Mouse (Mus musculus) heart, embryonic 13.5 days (tissue): ENCODE results near the gene Lsm2. TPM values are rescaled to one million over a fixed set of nuclear protein-coding genes. Genes with fewer than 3 reads are reported as not detected.
"Not testable (repeated sequence)": the region's sequence is repeated elsewhere in the genome, so short reads cannot be mapped to it uniquely, and the experiment has no call there.

Experiments
- ATAC-seq: fragments of 200-750 bp; cut with Nextera tagmentation; 2 replicates; pipeline ENCODE4 v1.8.0; 2017; ENCODE audit warnings: moderate TSS enrichment; ENCODE audit not compliant: insufficient number of reproducible peaks, low FRiP score, low TSS enrichment; ENCODE audit errors: extremely low read depth
- H3K27ac ChIP-seq: fragments of 300-500 bp; sonication (generic); replicated peaks from 2 replicates; pipeline ENCODE4 v1.5.1; 2015; ENCODE audit warnings: moderate library complexity, mild to moderate bottlenecking, inconsistent platforms
- H3K27me3 ChIP-seq: fragments of 300-500 bp; sonication (generic); replicated peaks from 2 replicates; pipeline ENCODE4 v1.6.1; 2015; ENCODE audit warnings: mild to moderate bottlenecking, inconsistent platforms
- H3K36me3 ChIP-seq: fragments of 300-500 bp; sonication (generic); 2 replicates; pipeline ENCODE4 v1.6.1; 2015; ENCODE audit warnings: mild to moderate bottlenecking, inconsistent platforms
- H3K4me1 ChIP-seq: fragments of 300-500 bp; sonication (generic); 2 replicates; pipeline ENCODE4 v1.6.1; 2015; ENCODE audit warnings: inconsistent platforms
- H3K4me2 ChIP-seq: fragments of 300-500 bp; sonication (generic); 2 replicates; pipeline ENCODE4 v1.6.1; 2015; ENCODE audit warnings: inconsistent platforms, mild to moderate bottlenecking, moderate library complexity
- H3K4me3 ChIP-seq: fragments of 300-500 bp; sonication (generic); 2 replicates; pipeline ENCODE4 v1.5.1; 2015; ENCODE audit warnings: moderate library complexity, mild to moderate bottlenecking, inconsistent platforms
- H3K9ac ChIP-seq: fragments of 300-500 bp; sonication (generic); 2 replicates; pipeline ENCODE4 v1.6.1; 2015; ENCODE audit warnings: inconsistent platforms, mild to moderate bottlenecking, moderate library complexity
- H3K9me3 ChIP-seq: fragments of 300-500 bp; sonication (generic); 2 replicates; pipeline ENCODE4 v1.6.1; 2016; ENCODE audit warnings: inconsistent platforms
- WGBS: fragments of 180-500 bp; shearing (Covaris S2); methylation state at CpG from one replicate; pipeline ENCODE4 v1.1.7; 2015; ENCODE audit warnings: mixed read lengths; 5-methylcytosine and 5-hydroxymethylcytosine counted together
- polyA plus RNA-seq: library from polyadenylated mRNA; unstranded; fragments of >200 nt; fragmentation: Nextera tagmentation; extraction: Ambion mirVana; gene quantifications from 2 replicates; pipeline ENCODE4 v1.2.1, GENCODE M21; 2015

Lsm2 gene
- polyA plus RNA-seq, 1 experiment from 2014 or later, result 145 TPM

- H3K9ac ChIP-seq, H3K36me3 ChIP-seq, H3K4me2 ChIP-seq, H3K27ac ChIP-seq, H3K4me3 ChIP-seq, ATAC-seq, H3K9me3 ChIP-seq: not testable (repeated sequence)
- H3K27me3 ChIP-seq, result peaks cover 35% of the 10 kb centered on the region
- peaks cover 14% of the 10 kb centered on the region for H3K4me1 ChIP-seq
- 37% methylated on average over 26 of the region's 37 CpGs for WGBS
These were observed 10.8 kb upstream of the Lsm2 start for GRCm38 (mm10) chr17:34970850-34971249.

- peaks cover 31% of the 10 kb centered on the region for H3K27me3 ChIP-seq
- whole genome bisulfite sequencing, result 4% methylated on average over 31 of the region's 43 CpGs
- not testable (repeated sequence) for H3K9ac ChIP-seq, H3K9me3 ChIP-seq, H3K27ac ChIP-seq, H3K36me3 ChIP-seq
- H3K4me3 ChIP-seq, result peak overlapping the region; percentile 57
- peaks cover 14% of the 10 kb centered on the region for H3K4me1 ChIP-seq
- ATAC-seq, result peak; percentile 33
- peak overlapping the region; percentile 82 for H3K4me2 ChIP-seq
These were observed 10.0 kb upstream of the Lsm2 start for GRCm38 (mm10) chr17:34971694-34972068.

- 1% methylated on average over 33 of the region's 33 CpGs for WGBS
- not testable (repeated sequence) for H3K9me3 ChIP-seq, H3K36me3 ChIP-seq
- peak within 1 kb of the TSS; percentile 57 for H3K4me3 ChIP-seq
- H3K4me2 ChIP-seq, result peak within 1 kb of the TSS; percentile 82
- peak within 1 kb of the TSS; percentile 77 for H3K9ac ChIP-seq
- peaks cover 31% of the 10 kb centered on the region for H3K27me3 ChIP-seq
- peaks cover 13% of the 10 kb centered on the region for H3K4me1 ChIP-seq
- peak; percentile 89 for ATAC-seq
- H3K27ac ChIP-seq, result peak within 1 kb of the TSS; percentile 78
These were observed 9.5 kb upstream of the Lsm2 start, which contains the start of the genes Hspa1a and Hspa1l for GRCm38 (mm10) chr17:34972069-34972749. Gene Hspa1a, minus strand, starts transcription at chr17:34972156. Gene Hspa1l, plus strand, starts transcription at chr17:34972703.

GRCm38 (mm10) chr17:34975581-34976492, 5.8 kb upstream of the Lsm2 start:
- Histone ChIP-seq H3K27me3 (peaks cover 6% of the 10 kb centered on the region; the same call in 1 of the 2 replicates), H3K4me3 (no peak overlapping the region), H3K36me3 (0 out of 2 replicates have a peak, but pooled peaks cover 5% of the 10 kb centered on the region), H3K27ac (no peak overlapping the region), H3K4me1 (peaks cover 17% of the 10 kb centered on the region), H3K9ac (no peak overlapping the region), H3K9me3 (no peaks in the 10 kb centered on the region), H3K4me2 (no peak overlapping the region)
- WGBS, result 77% methylated on average over 3 of the region's 3 CpGs
- ATAC-seq, result no peak

GRCm38 (mm10) chr17:34977000-34977399, 4.7 kb upstream of the Lsm2 start:
- Histone ChIP-seq H3K4me3 (no peak overlapping the region), H3K4me2 (no peak overlapping the region), H3K27ac (no peak overlapping the region), H3K36me3 (0 out of 2 replicates have a peak, but pooled peaks cover 5% of the 10 kb centered on the region), H3K9me3 (no peaks in the 10 kb centered on the region), H3K9ac (no peak overlapping the region), H3K27me3 (peaks cover 6% of the 10 kb centered on the region; the same call in 1 of the 2 replicates), H3K4me1 (peaks cover 21% of the 10 kb centered on the region)
- ATAC-seq, result no peak
- WGBS, result 91% methylated on average over 20 of the region's 20 CpGs

GRCm38 (mm10) chr17:34978239-34978638, 3.4 kb upstream of the Lsm2 start:
- Histone ChIP-seq H3K9ac (no peak overlapping the region), H3K36me3 (peaks cover 5% of the 10 kb centered on the region; the same call in 1 of the 2 replicates), H3K27ac (no peak overlapping the region), H3K27me3 (peaks cover 6% of the 10 kb centered on the region; the same call in 1 of the 2 replicates), H3K4me2 (no peak overlapping the region), H3K9me3 (no peaks in the 10 kb centered on the region), H3K4me3 (no peak overlapping the region), H3K4me1 (peaks cover 23% of the 10 kb centered on the region)
- ATAC-seq, result no peak
- WGBS, result 82% methylated on average over 27 of the region's 27 CpGs

- 81% methylated on average over 4 of the region's 4 CpGs for WGBS
- Histone ChIP-seq H3K9ac (no peak overlapping the region), H3K9me3 (no peaks in the 10 kb centered on the region), H3K27me3 (no peaks in the 10 kb centered on the region), H3K27ac (no peak overlapping the region), H3K4me2 (no peak overlapping the region), H3K4me3 (no peak overlapping the region), H3K36me3 (peaks cover 12% of the 10 kb centered on the region; the same call in 1 of the 2 replicates), H3K4me1 (peaks cover 23% of the 10 kb centered on the region)
- ATAC-seq, result no peak
These were observed 2.0 kb upstream of the Lsm2 start for GRCm38 (mm10) chr17:34979631-34980030.

- Histone ChIP-seq H3K4me3 (peak overlapping the region; percentile 90), H3K9me3 (no peaks in the 10 kb centered on the region), H3K27me3 (no peaks in the 10 kb centered on the region), H3K4me2 (peak overlapping the region; percentile 96), H3K4me1 (peaks cover 23% of the 10 kb centered on the region), H3K36me3 (peaks cover 23% of the 10 kb centered on the region), H3K9ac (peak overlapping the region; percentile 95), H3K27ac (peak overlapping the region; percentile 98)
- ATAC-seq, result no peak
- WGBS, result 12% methylated on average over 2 of the region's 2 CpGs
These were observed 1.0 kb upstream of the Lsm2 start for GRCm38 (mm10) chr17:34980655-34981054.

- ATAC-seq, result no peak
- Histone ChIP-seq H3K4me1 (peaks cover 23% of the 10 kb centered on the region), H3K27ac (peak overlapping the region; percentile 98), H3K36me3 (peaks cover 32% of the 10 kb centered on the region), H3K9ac (peak overlapping the region; percentile 95), H3K27me3 (no peaks in the 10 kb centered on the region), H3K4me2 (peak overlapping the region; percentile 96), H3K4me3 (peak overlapping the region; percentile 90), H3K9me3 (no peaks in the 10 kb centered on the region)
- WGBS, result under 1% methylated on average over 15 of the region's 15 CpGs
These were observed 666 bp downstream of the Lsm2 start for GRCm38 (mm10) chr17:34982328-34982727.

- H3K27me3 ChIP-seq, result no peaks in the 10 kb centered on the region
- H3K4me2 ChIP-seq, result no peak overlapping the region
- H3K27ac ChIP-seq, result no peak overlapping the region
- H3K4me1 ChIP-seq, result peaks cover 23% of the 10 kb centered on the region
- no peak overlapping the region for H3K4me3 ChIP-seq
- 81% methylated on average over 2 of the region's 2 CpGs for WGBS
- H3K36me3 ChIP-seq, result peaks cover 46% of the 10 kb centered on the region
- no peak overlapping the region for H3K9ac ChIP-seq
- H3K9me3 ChIP-seq, result no peaks in the 10 kb centered on the region
- ATAC-seq, result no peak
These were observed 2.6 kb downstream of the Lsm2 start for GRCm38 (mm10) chr17:34984218-34984617.

- Histone ChIP-seq H3K27ac (no peak overlapping the region), H3K9ac (no peak overlapping the region), H3K27me3 (no peaks in the 10 kb centered on the region), H3K36me3 (peaks cover 40% of the 10 kb centered on the region), H3K4me2 (no peak overlapping the region), H3K9me3 (no peaks in the 10 kb centered on the region), H3K4me1 (peaks cover 34% of the 10 kb centered on the region), H3K4me3 (no peak overlapping the region)
- no peak for ATAC-seq
These were observed 13.1 kb downstream of the Lsm2 start for GRCm38 (mm10) chr17:34994751-34995150.
